Mouse (Mus musculus) heart, adult 2 months (tissue): ENCODE measurements at regions not wholly inside any gene's neighbourhood (a gene's known extent, or its start where the extent isn't known, plus 50 kb on each side); places are given as distances from the start of the nearest gene placed in this dataset.

Experiments used
- CTCF ChIP-seq: fragments of 200-600 bp; IDR thresholded peaks from 2 replicates; pipeline ENCODE4 v1.8.1; 2022; ENCODE audit warnings: antibody characterized with exemption, mild to moderate bottlenecking, moderate library complexity
- EP300 ChIP-seq: fragments of 200-500 bp; IDR thresholded peaks from 2 replicates; pipeline ENCODE4 v1.6.1; 2011; ENCODE audit warnings: low read depth, low read length, control low read depth; ENCODE audit not compliant: insufficient read depth

- TF ChIP-seq EP300 (no peak), CTCF (no peak)
These were observed 119.9 kb downstream of the Plod2 start for GRCm38 (mm10) chr9:92661938-92662337.
